Mouse (Mus musculus) heart, embryonic 10.5 days (tissue): ENCODE data around the gene Ankle1. TPM values are rescaled to one million over a fixed set of nuclear protein-coding genes. Genes with fewer than 3 reads are reported as not detected.

Experiments used
- DNase-seq: peaks from one replicate; pipeline ENCODE4 v3.0.0-alpha.2; 2017; ENCODE audit warnings: low spot score
- H3K27ac ChIP-seq: fragments of 300-500 bp; sonication (generic); 2 replicates; pipeline ENCODE4 v1.5.1; 2016; ENCODE audit warnings: mild to moderate bottlenecking
- H3K27me3 ChIP-seq: fragments of 300-500 bp; sonication (generic); 2 replicates; pipeline ENCODE4 v1.6.1; 2016; ENCODE audit warnings: mild to moderate bottlenecking; ENCODE audit not compliant: poor library complexity, insufficient read depth, severe bottlenecking
- H3K36me3 ChIP-seq: fragments of 300-500 bp; sonication (generic); 2 replicates; pipeline ENCODE4 v1.6.1; 2016; ENCODE audit warnings: mild to moderate bottlenecking, moderate library complexity
- H3K4me1 ChIP-seq: fragments of 300-500 bp; sonication (generic); 2 replicates; pipeline ENCODE4 v1.6.1; 2016; ENCODE audit warnings: mild to moderate bottlenecking
- H3K4me3 ChIP-seq: fragments of 300-500 bp; sonication (generic); 2 replicates; pipeline ENCODE4 v1.5.1; 2016; ENCODE audit warnings: mild to moderate bottlenecking, moderate library complexity
- H3K9me3 ChIP-seq: fragments of 300-500 bp; sonication (generic); 2 replicates; pipeline ENCODE4 v1.6.1; 2016; ENCODE audit warnings: mild to moderate bottlenecking, moderate library complexity
- whole genome bisulfite sequencing: fragments of 180-500 bp; shearing (Covaris S2); methylation state at CpG from one replicate; pipeline ENCODE4 v1.1.7; 2016; 5-methylcytosine and 5-hydroxymethylcytosine counted together
- polyA plus RNA-seq: library from polyadenylated mRNA; unstranded; fragments of >200 nt; fragmentation: Nextera tagmentation; extraction: Ambion mirVana; gene quantifications from 2 replicates; pipeline ENCODE4 v1.2.1, GENCODE M21; 2016

The Ankle1 gene
- polyA plus RNA-seq, 1 experiment from 2014 or later: 33.8 TPM

- peak overlapping the region; percentile 51 for H3K4me3 ChIP-seq
- H3K27ac ChIP-seq: peak overlapping the region; percentile 56
- DNase-seq: peak; percentile 95
- H3K4me1 ChIP-seq: peaks cover 53% of the 10 kb centered on the region
- H3K36me3 ChIP-seq: peaks cover 55% of the 10 kb centered on the region
- 8% methylated on average over 73 of the region's 74 CpGs for WGBS
- H3K27me3 ChIP-seq: no peaks in the 10 kb centered on the region
- no peaks in the 10 kb centered on the region for H3K9me3 ChIP-seq
Observed at GRCm38 (mm10) chr8:71375581-71376422, 30.0 kb upstream of the Ankle1 start.

- no peak for DNase-seq
Observed at GRCm38 (mm10) chr8:71376423-71377030, 29.3 kb upstream of the Ankle1 start.

GRCm38 (mm10) chr8:71379008-71379407, 26.8 kb upstream of the Ankle1 start:
- no peak for DNase-seq
- Histone ChIP-seq H3K4me3 (peak overlapping the region; percentile 86), H3K27ac (peak overlapping the region; percentile 18; the same call in 1 of the 2 replicates), H3K36me3 (peaks cover 44% of the 10 kb centered on the region), H3K4me1 (peaks cover 70% of the 10 kb centered on the region), H3K9me3 (no peaks in the 10 kb centered on the region), H3K27me3 (no peaks in the 10 kb centered on the region)
- 79% methylated on average over 4 of the region's 4 CpGs for WGBS

More at GRCm38 (mm10) chr8:71376423-71377030, 29.3 kb upstream of the Ankle1 start:
- H3K27me3 ChIP-seq: no peaks in the 10 kb centered on the region
- WGBS: 53% methylated on average over 8 of the region's 8 CpGs
- H3K4me1 ChIP-seq: peaks cover 53% of the 10 kb centered on the region
- no peak overlapping the region for H3K27ac ChIP-seq
- H3K9me3 ChIP-seq: no peaks in the 10 kb centered on the region
- peak overlapping the region; percentile 51 for H3K4me3 ChIP-seq
- peaks cover 55% of the 10 kb centered on the region for H3K36me3 ChIP-seq

GRCm38 (mm10) chr8:71379512-71380075, 26.2 kb upstream of the Ankle1 start:
- Histone ChIP-seq H3K4me3 (peak overlapping the region; percentile 86), H3K36me3 (peaks cover 38% of the 10 kb centered on the region), H3K4me1 (peaks cover 69% of the 10 kb centered on the region), H3K9me3 (no peaks in the 10 kb centered on the region), H3K27ac (peak overlapping the region; percentile 98), H3K27me3 (no peaks in the 10 kb centered on the region)
- DNase-seq: no peak
- WGBS: 63% methylated on average over 3 of the region's 3 CpGs

GRCm38 (mm10) chr8:71380178-71381171, 25.3 kb upstream of the Ankle1 start:
- no peaks in the 10 kb centered on the region for H3K27me3 ChIP-seq
- no peak for DNase-seq
- peak overlapping the region; percentile 86 for H3K4me3 ChIP-seq
- H3K36me3 ChIP-seq: peaks cover 29% of the 10 kb centered on the region
- H3K9me3 ChIP-seq: no peaks in the 10 kb centered on the region
- 3% methylated on average over 72 of the region's 72 CpGs for WGBS
- peaks cover 60% of the 10 kb centered on the region for H3K4me1 ChIP-seq
- peak overlapping the region; percentile 98 for H3K27ac ChIP-seq

GRCm38 (mm10) chr8:71381421-71381970, 24.3 kb upstream of the Ankle1 start, which contains the start of gene Nr2f6:
Nr2f6 (minus strand) TSS chr8:71381960.
- H3K27ac ChIP-seq: peak within 1 kb of the TSS; percentile 98
- H3K4me1 ChIP-seq: peaks cover 50% of the 10 kb centered on the region
- WGBS: 7% methylated on average over 72 of the region's 89 CpGs
- H3K36me3 ChIP-seq: peaks cover 28% of the 10 kb centered on the region
- H3K9me3 ChIP-seq: no peaks in the 10 kb centered on the region
- peak; percentile 82 for DNase-seq
- H3K27me3 ChIP-seq: no peaks in the 10 kb centered on the region
- peak within 1 kb of the TSS; percentile 86 for H3K4me3 ChIP-seq

- Histone ChIP-seq H3K4me3 (peak overlapping the region; percentile 86), H3K27me3 (no peaks in the 10 kb centered on the region), H3K4me1 (peaks cover 44% of the 10 kb centered on the region), H3K9me3 (no peaks in the 10 kb centered on the region), H3K27ac (peak overlapping the region; percentile 98), H3K36me3 (peaks cover 22% of the 10 kb centered on the region)
- peak; percentile 93 for DNase-seq
- WGBS: 6% methylated on average over 57 of the region's 80 CpGs
Observed at GRCm38 (mm10) chr8:71381971-71382961, 23.5 kb upstream of the Ankle1 start.

- Histone ChIP-seq H3K36me3 (peaks cover 10% of the 10 kb centered on the region), H3K27ac (peak overlapping the region; percentile 98), H3K27me3 (no peaks in the 10 kb centered on the region), H3K9me3 (no peaks in the 10 kb centered on the region), H3K4me1 (peaks cover 42% of the 10 kb centered on the region), H3K4me3 (no peak overlapping the region)
- WGBS: 30% methylated on average over 12 of the region's 12 CpGs
- no peak for DNase-seq
Observed at GRCm38 (mm10) chr8:71383396-71383795, 22.4 kb upstream of the Ankle1 start.

GRCm38 (mm10) chr8:71383860-71384259, 21.9 kb upstream of the Ankle1 start:
- Histone ChIP-seq H3K27me3 (no peaks in the 10 kb centered on the region), H3K9me3 (no peaks in the 10 kb centered on the region), H3K4me3 (no peak overlapping the region), H3K36me3 (peaks cover 6% of the 10 kb centered on the region), H3K27ac (peak overlapping the region; percentile 98; the same call in 1 of the 2 replicates), H3K4me1 (peaks cover 37% of the 10 kb centered on the region)
- no peak for DNase-seq
- 64% methylated on average over 3 of the region's 3 CpGs for WGBS

- Histone ChIP-seq H3K9me3 (no peaks in the 10 kb centered on the region), H3K4me3 (no peak overlapping the region), H3K4me1 (peaks cover 22% of the 10 kb centered on the region), H3K36me3 (no peaks in the 10 kb centered on the region), H3K27ac (peak overlapping the region; percentile 37; the same call in 1 of the 2 replicates), H3K27me3 (no peaks in the 10 kb centered on the region)
- no peak for DNase-seq
- WGBS: 67% methylated on average over 12 of the region's 12 CpGs
Observed at GRCm38 (mm10) chr8:71385212-71385835, 20.5 kb upstream of the Ankle1 start.

- no peaks in the 10 kb centered on the region for H3K36me3 ChIP-seq
- H3K4me3 ChIP-seq: no peak overlapping the region
- H3K4me1 ChIP-seq: peaks cover 16% of the 10 kb centered on the region
- H3K27ac ChIP-seq: no peak overlapping the region
- no peaks in the 10 kb centered on the region for H3K27me3 ChIP-seq
- 47% methylated on average over 1 of the region's 1 CpGs for WGBS
- DNase-seq: no peak
- H3K9me3 ChIP-seq: no peaks in the 10 kb centered on the region
Observed at GRCm38 (mm10) chr8:71388267-71388666, 17.5 kb upstream of the Ankle1 start.
